Mouse (Mus musculus) testis, adult 2 months (tissue): ENCODE data around the gene Il12rb2.

Source experiments
- CTCF ChIP-seq: fragments of 200-500 bp; IDR thresholded peaks from 2 replicates; pipeline ENCODE4 v1.5.1; 2012; ENCODE audit warnings: low read depth, mild to moderate bottlenecking, inconsistent platforms, low read length, moderate library complexity; ENCODE audit not compliant: control insufficient read depth, insufficient read depth, insufficient replicate concordance
- POLR2A ChIP-seq: fragments of 200-500 bp; IDR thresholded peaks from 2 replicates; pipeline ENCODE4 v1.6.1; 2012; ENCODE audit warnings: low read depth, mild to moderate bottlenecking, inconsistent platforms, low read length, moderate library complexity; ENCODE audit not compliant: control insufficient read depth

DNA sequence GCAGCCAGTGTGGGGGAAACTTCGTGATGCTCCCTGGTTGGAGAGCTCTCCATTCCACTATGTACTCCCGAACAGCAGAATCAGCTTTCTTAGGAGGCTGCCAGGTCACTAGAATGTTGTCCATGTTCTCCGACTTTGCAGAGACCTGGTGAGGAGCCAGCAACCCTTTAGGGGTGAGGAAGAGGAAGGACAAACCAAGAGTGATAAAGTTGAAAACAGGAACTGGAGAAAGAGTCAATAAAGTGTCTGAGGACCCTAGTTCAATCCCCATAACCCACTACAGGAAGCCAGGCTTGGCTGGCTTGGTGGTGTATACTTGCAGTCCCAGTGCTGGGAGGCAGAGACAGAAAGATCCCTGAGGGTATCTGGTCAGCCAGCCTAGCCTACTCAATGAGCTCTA is 67.0 kb downstream of the Il12rb2 start:
- TF ChIP-seq CTCF (no peak), POLR2A (no peak)
